Mouse (Mus musculus) heart, postnatal 0 days (tissue): ENCODE measurements around the gene Pde4d.

Source experiments
- CTCF ChIP-seq: IDR thresholded peaks from 2 replicates; pipeline ENCODE4 v1.5.1; 2016; ENCODE audit warnings: antibody characterized with exemption, control low read depth, low read depth
- EP300 ChIP-seq: IDR thresholded peaks from 2 replicates; pipeline ENCODE4 v1.6.1; 2016; ENCODE audit warnings: antibody characterized with exemption, low read depth

- TF ChIP-seq CTCF: no peak
- TF ChIP-seq EP300: no peak
These were observed 151.3 kb downstream of the Pde4d start for GRCm38 (mm10) chr13:108601021-108601420.
